Mouse (Mus musculus) bone marrow, adult 2 months (tissue): Measurements from ENCODE around the gene Ankrd39. TPM values are rescaled to one million over a fixed set of nuclear protein-coding genes. Genes with fewer than 3 reads are reported as not detected.

ENCODE experiments used
- H3K27ac ChIP-seq: fragments of 200-500 bp; 2 replicates; pipeline ENCODE4 v1.5.1; 2012; ENCODE audit warnings: low read depth, mild to moderate bottlenecking, control low read depth, inconsistent platforms, low read length; ENCODE audit not compliant: control insufficient read depth, poor library complexity, insufficient read depth
- H3K4me1 ChIP-seq: fragments of 200-500 bp; 2 replicates; pipeline ENCODE4 v1.6.1; 2011; ENCODE audit warnings: low read length; ENCODE audit not compliant: control insufficient read depth, insufficient read depth
- H3K4me3 ChIP-seq: fragments of 200-500 bp; replicated peaks from 2 replicates; pipeline ENCODE3; 2011; ENCODE audit warnings: mild to moderate bottlenecking, low read depth, low read length, control low read depth; ENCODE audit not compliant: control insufficient read depth
- CTCF ChIP-seq: fragments of 200-500 bp; IDR thresholded peaks from 2 replicates; pipeline ENCODE4 v1.5.1; 2011; ENCODE audit warnings: low read length, control low read depth; ENCODE audit not compliant: control insufficient read depth, insufficient read depth
- POLR2A ChIP-seq: fragments of 200-500 bp; IDR thresholded peaks from 2 replicates; pipeline ENCODE4 v1.6.1; 2011; ENCODE audit warnings: low read depth, mild to moderate bottlenecking, control low read depth, low read length, borderline replicate concordance; ENCODE audit not compliant: control insufficient read depth
- WGBS: fragments of 180-500 bp; shearing (Covaris S2); methylation state at CpG from one replicate; pipeline ENCODE4 v1.1.7; 2018; 5-methylcytosine and 5-hydroxymethylcytosine counted together
- polyA plus RNA-seq: library from polyadenylated mRNA; stranded (reverse); fragments of >200 nt; gene quantifications from 2 replicates; pipeline ENCODE4 v1.2.4, GENCODE M21; 2011; ENCODE audit warnings: low replicate concordance; ENCODE audit not compliant: missing spikeins, insufficient read depth, insufficient read length

Ankrd39 gene
- polyA plus RNA-seq, 1 experiment: 3.5 TPM

DNA sequence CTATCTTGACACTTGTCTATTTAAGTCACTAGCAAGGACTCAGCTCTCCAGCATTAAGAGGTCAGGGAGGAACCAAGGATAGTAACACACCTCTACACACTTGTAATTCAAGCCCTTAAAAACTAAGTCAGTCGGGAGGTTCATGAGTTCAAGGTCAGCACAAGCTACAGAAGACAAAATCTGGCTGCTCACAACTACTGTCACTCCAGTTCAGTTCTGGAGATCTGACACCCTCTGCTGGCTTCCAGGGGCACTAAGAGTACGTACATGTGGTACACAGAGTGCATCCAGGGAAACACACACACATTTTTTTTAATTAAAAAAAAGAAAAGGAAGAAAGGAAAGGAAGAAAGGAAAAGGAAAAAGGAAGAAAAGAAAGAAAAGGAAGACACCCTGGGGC is 50.5 kb downstream of the Ankrd39 start:
- no peak for TF ChIP-seq CTCF
- H3K4me1 ChIP-seq: no peaks in the 10 kb centered on the region
- 69% methylated on average over 2 of the region's 2 CpGs for WGBS

DNA sequence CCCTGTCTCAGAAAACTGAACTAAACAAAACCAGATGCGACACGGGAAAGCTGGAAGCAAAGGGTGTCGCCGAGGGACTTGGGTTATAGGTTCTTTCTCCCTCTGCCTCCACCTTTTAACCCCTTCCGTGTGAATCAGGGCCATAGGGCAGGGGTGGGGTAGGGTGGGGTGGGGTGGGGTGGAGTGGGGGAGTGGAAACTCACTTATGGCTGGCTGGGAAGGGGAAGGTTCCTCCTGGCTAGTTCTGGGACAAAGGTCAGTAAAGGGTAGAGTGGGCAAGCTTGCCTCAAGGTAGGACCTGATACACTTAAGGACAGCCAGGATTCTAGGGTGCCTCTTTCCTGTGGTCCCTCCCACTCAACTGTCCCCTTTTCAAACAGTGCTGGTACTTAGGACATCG is 53.9 kb downstream of the Ankrd39 start:
- H3K4me1 ChIP-seq: no peaks in the 10 kb centered on the region
- no peak overlapping the region for H3K27ac ChIP-seq
- no peak overlapping the region for H3K4me3 ChIP-seq
- WGBS: 78% methylated on average over 6 of the region's 6 CpGs
- TF ChIP-seq POLR2A (no peak), CTCF (no peak)

More for the DNA sequence above, 50.5 kb downstream of the Ankrd39 start:
- Histone ChIP-seq H3K4me3 (no peak overlapping the region), H3K27ac (no peak overlapping the region)

DNA sequence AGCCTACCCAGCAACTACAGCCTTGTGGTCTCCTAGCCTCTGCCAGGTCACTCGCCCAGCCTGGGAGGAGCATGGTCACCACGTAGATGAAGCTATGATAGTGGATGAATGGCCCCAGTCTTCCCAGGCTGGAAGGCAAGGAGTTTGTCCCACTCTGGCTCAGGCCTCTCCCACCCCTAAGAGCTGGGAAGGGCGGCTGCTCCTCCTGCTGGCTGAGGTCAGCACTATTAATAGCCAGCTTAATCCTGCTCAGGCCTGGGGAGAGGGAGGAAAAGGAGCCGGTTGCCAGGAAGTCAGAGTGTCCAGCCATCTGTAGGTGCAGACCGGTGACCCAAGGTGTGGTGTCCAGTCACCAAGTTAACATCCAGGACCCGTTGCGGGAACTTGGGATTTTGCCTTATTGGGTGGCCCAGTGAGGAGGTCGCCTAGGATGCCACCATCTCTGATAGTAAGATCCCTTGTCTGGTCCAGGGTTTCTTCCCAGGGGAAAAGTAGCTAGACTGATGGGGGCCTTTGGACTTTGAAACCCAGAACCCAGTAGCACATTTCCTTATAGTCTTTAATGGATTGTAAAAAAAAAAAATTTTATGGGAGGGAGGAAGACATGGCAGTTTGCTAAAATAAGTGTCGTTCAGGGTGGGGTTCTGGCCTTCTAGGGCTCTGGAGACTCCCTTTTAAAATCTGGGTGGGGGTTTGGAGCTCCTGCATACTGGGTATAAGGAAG is 54.7 kb downstream of the Ankrd39 start:
- no peaks in the 10 kb centered on the region for H3K4me1 ChIP-seq

DNA sequence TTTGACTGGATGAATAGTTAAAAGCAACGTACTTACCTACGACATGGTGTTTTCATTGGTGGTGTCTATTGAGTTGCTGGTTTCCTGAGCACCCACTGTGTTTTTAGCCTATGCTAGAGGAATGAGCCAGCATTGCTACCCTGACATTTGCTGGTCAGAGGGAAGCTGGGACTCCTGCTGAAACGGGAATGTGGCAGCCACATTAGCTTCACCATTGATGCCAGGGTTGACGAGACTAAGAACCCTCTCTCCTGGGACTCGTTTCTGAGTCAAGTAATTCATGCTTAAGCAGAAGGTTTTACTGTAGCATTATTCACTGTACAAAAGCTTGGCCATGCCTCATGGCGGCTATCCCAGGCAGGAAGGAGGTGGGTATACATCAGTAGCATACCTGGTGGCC is 57.6 kb downstream of the Ankrd39 start:
- Histone ChIP-seq H3K27ac (no peak overlapping the region), H3K4me3 (no peak overlapping the region)

More for the DNA sequence above, 54.7 kb downstream of the Ankrd39 start:
- 71% methylated on average over 9 of the region's 9 CpGs for whole genome bisulfite sequencing
- TF ChIP-seq CTCF (0 out of 2 replicates have a peak, but pooled peaks have one; percentile 0), POLR2A (no peak)
- H3K4me3 ChIP-seq: no peak overlapping the region
- no peak overlapping the region; the same call in 1 of the 2 replicates for H3K27ac ChIP-seq

More for the DNA sequence above, 57.6 kb downstream of the Ankrd39 start:
- no peaks in the 10 kb centered on the region for H3K4me1 ChIP-seq
- TF ChIP-seq CTCF (no peak), POLR2A (no peak)
- WGBS: 79% methylated on average over 6 of the region's 6 CpGs

Other genes starting within 250 kb of the Ankrd39 start
- 14.3 and 36.7 TPM in 2 replicates for gene Arid5a, start 239.7 kb downstream of the Ankrd39 start, polyA plus RNA-seq
- gene Kansl3, start 178.3 kb downstream of the Ankrd39 start, polyA plus RNA-seq: 12.2 and 27.8 TPM in 2 replicates
- not detected in 2 replicates for gene Fer1l5, start 175.2 kb downstream of the Ankrd39 start, polyA plus RNA-seq
- 13.4 and 34.0 TPM in 2 replicates for gene Lman2l, start 102.2 kb downstream of the Ankrd39 start, polyA plus RNA-seq
- gene Cnnm4, start 75.8 kb downstream of the Ankrd39 start, polyA plus RNA-seq: 2.3 and 4.2 TPM in 2 replicates
- 3.9 and 10.9 TPM in 2 replicates for gene Cnnm3, start 35.6 kb downstream of the Ankrd39 start, polyA plus RNA-seq
- 4.4 and 18.0 TPM in 2 replicates for gene Ankrd23, start 10.6 kb downstream of the Ankrd39 start, polyA plus RNA-seq
- 5.7 TPM in 1 of 2 replicates, not detected in the other for gene Gm42417, start 8.0 kb downstream of the Ankrd39 start, polyA plus RNA-seq
- 2.4 and 4.8 TPM in 2 replicates for gene Sema4c, start 10.9 kb upstream of the Ankrd39 start, polyA plus RNA-seq
- gene Fam178b, start 135.7 kb upstream of the Ankrd39 start, polyA plus RNA-seq: 1.5 TPM in 1 of 2 replicates, not detected in the other
- gene Cox5b, start 144.0 kb upstream of the Ankrd39 start, polyA plus RNA-seq: 390 and 471 TPM in 2 replicates
- gene 4933424G06Rik, start 162.7 kb upstream of the Ankrd39 start, polyA plus RNA-seq: not detected in 2 replicates
- 19.0 and 47.5 TPM in 2 replicates for gene Actr1b, start 167.0 kb upstream of the Ankrd39 start, polyA plus RNA-seq
- 4.8 and 5.3 TPM in 2 replicates for gene Zap70, start 214.4 kb upstream of the Ankrd39 start, polyA plus RNA-seq